Mouse (Mus musculus) intestine, embryonic 14.5 days (tissue): ENCODE data around the gene Cenph. TPM values are rescaled to one million over a fixed set of nuclear protein-coding genes. Genes with fewer than 3 reads are reported as not detected.
"Not testable (repeated sequence)": the region's sequence is repeated elsewhere in the genome, so short reads cannot be mapped to it uniquely, and the experiment has no call there.

Experiments
- ATAC-seq: fragments of 200-750 bp; cut with Nextera tagmentation; replicated peaks from 2 replicates; pipeline ENCODE4 v1.8.0; 2017; ENCODE audit warnings: low read depth, moderate number of reproducible peaks, moderate TSS enrichment, moderate library complexity; ENCODE audit not compliant: low FRiP score, low TSS enrichment
- DNase-seq: peaks from one replicate; pipeline ENCODE4 v3.0.0-alpha.2; 2018; ENCODE audit warnings: low spot score
- H3K27ac ChIP-seq: fragments of 300-500 bp; sonication (generic); 2 replicates; pipeline ENCODE4 v1.5.1; 2014; ENCODE audit warnings: low read depth, mild to moderate bottlenecking, control low read depth
- H3K27me3 ChIP-seq: fragments of 300-500 bp; sonication (generic); replicated peaks from 2 replicates; pipeline ENCODE4 v1.6.1; 2014; ENCODE audit warnings: low read length, control low read depth; ENCODE audit not compliant: control insufficient read depth, insufficient read depth
- H3K36me3 ChIP-seq: fragments of 300-500 bp; sonication (generic); 2 replicates; pipeline ENCODE4 v1.6.1; 2014; ENCODE audit warnings: low read length, control low read depth; ENCODE audit not compliant: control insufficient read depth, insufficient read depth
- H3K4me1 ChIP-seq: fragments of 300-500 bp; sonication (generic); replicated peaks from 2 replicates; pipeline ENCODE4 v1.6.1; 2014; ENCODE audit warnings: low read length, control low read depth, mixed read lengths; ENCODE audit not compliant: control insufficient read depth, insufficient read depth
- H3K4me2 ChIP-seq: fragments of 300-500 bp; sonication (generic); 2 replicates; pipeline ENCODE4 v1.6.1; 2014; ENCODE audit warnings: low read length
- H3K4me3 ChIP-seq: fragments of 300-500 bp; sonication (generic); 2 replicates; pipeline ENCODE4 v1.5.1; 2014; ENCODE audit warnings: low read depth, low read length, control low read depth, mixed read lengths
- H3K9ac ChIP-seq: fragments of 300-500 bp; sonication (generic); 2 replicates; pipeline ENCODE4 v1.6.1; 2014; ENCODE audit warnings: mild to moderate bottlenecking, low read length
- H3K9me3 ChIP-seq: fragments of 300-500 bp; sonication (generic); 2 replicates; pipeline ENCODE4 v1.6.1; 2016; ENCODE audit warnings: low read length, control low read depth; ENCODE audit not compliant: control insufficient read depth
- WGBS: fragments of 180-500 bp; shearing (Covaris S2); extraction: QIAGEN DNeasy Blood & Tissue Kit; methylation state at CpG from one replicate; pipeline ENCODE4 v1.1.7; 2014; 5-methylcytosine and 5-hydroxymethylcytosine counted together
- polyA plus RNA-seq: library from polyadenylated mRNA; unstranded; fragments of >200 nt; fragmentation: Nextera tagmentation; extraction: Ambion mirVana; gene quantifications from 2 replicates; pipeline ENCODE4 v1.2.1, GENCODE M21; 2014

Cenph gene
- polyA plus RNA-seq, 1 experiment from 2014 or later = 35.7 TPM

GRCm38 (mm10) chr13:100743346-100744035, 32.2 kb downstream of the Cenph start:
- H3K27ac ChIP-seq = peak overlapping the region; percentile 98
- 49% methylated on average over 11 of the region's 11 CpGs for WGBS
- H3K9ac ChIP-seq = peak overlapping the region; percentile 87
- no peaks in the 10 kb centered on the region for H3K27me3 ChIP-seq
- H3K4me3 ChIP-seq = peak overlapping the region; percentile 94
- no peaks in the 10 kb centered on the region for H3K9me3 ChIP-seq
- peaks cover 14% of the 10 kb centered on the region; the same call in 1 of the 2 replicates for H3K36me3 ChIP-seq
- peaks cover 5% of the 10 kb centered on the region; the same call in 1 of the 2 replicates for H3K4me1 ChIP-seq
- DNase-seq = no peak
- peak overlapping the region; percentile 56 for H3K4me2 ChIP-seq
- ATAC-seq = peak; percentile 59

- ATAC-seq = no peak
- WGBS = 85% methylated on average over 5 of the region's 5 CpGs
Measured at GRCm38 (mm10) chr13:100742831-100743230, 32.9 kb downstream of the Cenph start.

GRCm38 (mm10) chr13:100732756-100733155, 42.9 kb downstream of the Cenph start:
- Histone ChIP-seq H3K27me3 (no peaks in the 10 kb centered on the region), H3K4me3 (no peak overlapping the region), H3K36me3 (peaks cover 27% of the 10 kb centered on the region), H3K9me3 (no peaks in the 10 kb centered on the region), H3K4me1 (peaks cover 9% of the 10 kb centered on the region), H3K4me2 (no peak overlapping the region), H3K9ac (no peak overlapping the region), H3K27ac (no peak overlapping the region)
- WGBS = 90% methylated on average over 2 of the region's 2 CpGs
- ATAC-seq = no peak
- no peak for DNase-seq

More at GRCm38 (mm10) chr13:100742831-100743230, 32.9 kb downstream of the Cenph start:
- no peaks in the 10 kb centered on the region for H3K27me3 ChIP-seq
- H3K4me3 ChIP-seq = no peak overlapping the region
- no peak overlapping the region for H3K9ac ChIP-seq
- no peaks in the 10 kb centered on the region for H3K9me3 ChIP-seq
- peak overlapping the region; percentile 56 for H3K4me2 ChIP-seq
- peaks cover 15% of the 10 kb centered on the region; the same call in 1 of the 2 replicates for H3K36me3 ChIP-seq
- no peak for DNase-seq
- no peak overlapping the region for H3K27ac ChIP-seq
- peaks cover 5% of the 10 kb centered on the region; the same call in 1 of the 2 replicates for H3K4me1 ChIP-seq

GRCm38 (mm10) chr13:100731462-100732046, 44.1 kb downstream of the Cenph start:
- Histone ChIP-seq H3K27ac (peak overlapping the region; percentile 92), H3K4me2 (peak overlapping the region; percentile 48), H3K4me3 (peak overlapping the region; percentile 86; the same call in 1 of the 2 replicates), H3K36me3 (peaks cover 30% of the 10 kb centered on the region)
- H3K27me3 ChIP-seq, DNase-seq, H3K9ac ChIP-seq, H3K4me1 ChIP-seq, ATAC-seq, H3K9me3 ChIP-seq: not testable (repeated sequence)
- WGBS = 92% methylated on average over 5 of the region's 6 CpGs

- Histone ChIP-seq H3K27ac (peak within 1 kb of the TSS; percentile 92), H3K4me2 (peak within 1 kb of the TSS; percentile 78), H3K9ac (peak within 1 kb of the TSS; percentile 69), H3K36me3 (peaks cover 25% of the 10 kb centered on the region), H3K27me3 (no peaks in the 10 kb centered on the region), H3K4me3 (peak within 1 kb of the TSS; percentile 86), H3K9me3 (no peaks in the 10 kb centered on the region), H3K4me1 (peaks cover 9% of the 10 kb centered on the region)
- ATAC-seq (peak; percentile 99), DNase-seq (peak; percentile 95)
- under 1% methylated on average over 19 of the region's 19 CpGs for WGBS
Measured at GRCm38 (mm10) chr13:100730861-100731176, 44.9 kb downstream of the Cenph start, which contains the start of gene Cdk7. Gene Cdk7 (minus strand): TSS chr13:100730939.

- 1% methylated on average over 30 of the region's 30 CpGs for WGBS
Measured at GRCm38 (mm10) chr13:100730153-100730860, 45.4 kb downstream of the Cenph start.

GRCm38 (mm10) chr13:100728530-100728929, 47.2 kb downstream of the Cenph start:
- H3K4me2 ChIP-seq, H3K9me3 ChIP-seq, H3K9ac ChIP-seq, H3K27me3 ChIP-seq, H3K4me3 ChIP-seq, ATAC-seq, DNase-seq, H3K4me1 ChIP-seq, H3K27ac ChIP-seq: not testable (repeated sequence)
- peaks cover 23% of the 10 kb centered on the region for H3K36me3 ChIP-seq
- WGBS = 95% methylated on average over 4 of the region's 4 CpGs

More at GRCm38 (mm10) chr13:100730153-100730860, 45.4 kb downstream of the Cenph start:
- H3K9ac ChIP-seq = peak overlapping the region; percentile 69
- peak overlapping the region; percentile 86 for H3K4me3 ChIP-seq
- ATAC-seq (no peak), DNase-seq (peak; percentile 68)
- H3K27ac ChIP-seq = peak overlapping the region; percentile 92
- H3K36me3 ChIP-seq = peaks cover 26% of the 10 kb centered on the region
- no peaks in the 10 kb centered on the region for H3K27me3 ChIP-seq
- H3K4me2 ChIP-seq = peak overlapping the region; percentile 78
- H3K9me3 ChIP-seq = no peaks in the 10 kb centered on the region
- H3K4me1 ChIP-seq = peaks cover 9% of the 10 kb centered on the region

GRCm38 (mm10) chr13:100728086-100728485, 47.6 kb downstream of the Cenph start:
- Histone ChIP-seq H3K9me3 (no peaks in the 10 kb centered on the region), H3K9ac (no peak overlapping the region), H3K4me2 (no peak overlapping the region), H3K4me1 (peaks cover 9% of the 10 kb centered on the region), H3K27ac (no peak overlapping the region), H3K27me3 (no peaks in the 10 kb centered on the region), H3K36me3 (peaks cover 23% of the 10 kb centered on the region), H3K4me3 (no peak overlapping the region)
- no peak for DNase-seq
- WGBS = 93% methylated on average over 5 of the region's 5 CpGs
- ATAC-seq = no peak
